Mouse (Mus musculus) hindbrain, postnatal 0 days (tissue): ENCODE measurements around the gene Zfp449. TPM values are rescaled to one million over a fixed set of nuclear protein-coding genes. Genes with fewer than 3 reads are reported as not detected.

ENCODE experiments used
- ATAC-seq: fragments of 200-750 bp; cut with Nextera tagmentation; 2 replicates; pipeline ENCODE4 v1.8.0; 2017; ENCODE audit warnings: mild to moderate bottlenecking, moderate TSS enrichment, moderate library complexity
- DNase-seq: peaks from one replicate; pipeline ENCODE4 v3.0.0-alpha.2; 2015; ENCODE audit warnings: low spot score
- H3K27ac ChIP-seq: fragments of 300-500 bp; sonication (generic); 2 replicates; pipeline ENCODE4 v1.5.1; 2014; ENCODE audit warnings: mild to moderate bottlenecking
- H3K27me3 ChIP-seq: fragments of 300-500 bp; sonication (generic); 2 replicates; pipeline ENCODE4 v1.6.1; 2014; ENCODE audit warnings: low read length, mixed read lengths; ENCODE audit not compliant: insufficient read depth
- H3K36me3 ChIP-seq: fragments of 300-500 bp; sonication (generic); 2 replicates; pipeline ENCODE4 v1.6.1; 2014; ENCODE audit warnings: low read length, mixed read lengths; ENCODE audit not compliant: insufficient read depth
- H3K4me1 ChIP-seq: fragments of 300-500 bp; sonication (generic); 2 replicates; pipeline ENCODE4 v1.6.1; 2014; ENCODE audit warnings: antibody characterized with exemption, low read length, mixed read lengths; ENCODE audit not compliant: insufficient read depth
- H3K4me2 ChIP-seq: fragments of 300-500 bp; sonication (generic); 2 replicates; pipeline ENCODE4 v1.6.1; 2014; ENCODE audit warnings: low read depth, mild to moderate bottlenecking, low read length, moderate library complexity, mixed read lengths
- H3K4me3 ChIP-seq: fragments of 300-500 bp; sonication (generic); 2 replicates; pipeline ENCODE4 v1.5.1; 2014; ENCODE audit warnings: low read length
- H3K9ac ChIP-seq: fragments of 300-500 bp; sonication (generic); replicated peaks from 2 replicates; pipeline ENCODE4 v1.6.1; 2014; ENCODE audit warnings: mild to moderate bottlenecking, low read length, moderate library complexity, mixed read lengths
- H3K9me3 ChIP-seq: fragments of 300-500 bp; sonication (generic); 2 replicates; pipeline ENCODE4 v1.6.1; 2016; ENCODE audit warnings: low read length, mixed read lengths
- CTCF ChIP-seq: IDR thresholded peaks from 2 replicates; pipeline ENCODE4 v1.5.1; 2016; ENCODE audit warnings: antibody characterized with exemption, control low read depth, low read depth
- WGBS: fragments of 180-500 bp; shearing (Covaris S2); extraction: QIAGEN DNeasy Blood & Tissue Kit; methylation state at CpG from one replicate; pipeline ENCODE4 v1.1.7; 2014; 5-methylcytosine and 5-hydroxymethylcytosine counted together
- polyA plus RNA-seq: library from polyadenylated mRNA; unstranded; fragments of >200 nt; fragmentation: Nextera tagmentation; extraction: Ambion mirVana; gene quantifications from 2 replicates; pipeline ENCODE4 v1.2.1, GENCODE M21; 2015
- total RNA-seq: library from RNA; depleted of rRNA; stranded (reverse); fragments of >200 nt; gene quantifications from 2 replicates; pipeline ENCODE4 v1.2.3, GENCODE M21; 2014; rRNA removed

Gene Zfp449
- 4.4 and 5.5 TPM in 2 replicates for total RNA-seq
- polyA plus RNA-seq = 2.8 and 3.1 TPM in 2 replicates

- H3K4me3 ChIP-seq = peak within 1 kb of the TSS; percentile 53
- DNase-seq = peak; percentile 91
- peak within 1 kb of the TSS; percentile 53 for H3K4me2 ChIP-seq
- H3K9me3 ChIP-seq = no peaks in the 10 kb centered on the region
- TF ChIP-seq CTCF = no peak
- 32% methylated on average over 39 of the region's 39 CpGs for WGBS
- peak within 1 kb of the TSS; percentile 36; the same call in 1 of the 2 replicates for H3K27ac ChIP-seq
- H3K9ac ChIP-seq = peak within 1 kb of the TSS; percentile 56
- H3K4me1 ChIP-seq = no peaks in the 10 kb centered on the region
- H3K36me3 ChIP-seq = no peaks in the 10 kb centered on the region
- peak; percentile 96 for ATAC-seq
- H3K27me3 ChIP-seq = no peaks in the 10 kb centered on the region
Observed at GRCm38 (mm10) chrX:56346176-56346931, at the start of gene Zfp449. TSS of gene Zfp449 (plus strand) at chrX:56346400.

- Histone ChIP-seq H3K4me2 (no peak overlapping the region), H3K4me1 (no peaks in the 10 kb centered on the region), H3K9me3 (no peaks in the 10 kb centered on the region), H3K4me3 (no peak overlapping the region), H3K9ac (no peak overlapping the region), H3K27ac (no peak overlapping the region), H3K36me3 (no peaks in the 10 kb centered on the region), H3K27me3 (no peaks in the 10 kb centered on the region)
- DNase-seq (no peak), ATAC-seq (no peak)
- WGBS = 75% methylated on average over 5 of the region's 5 CpGs
- no peak for TF ChIP-seq CTCF
Observed at GRCm38 (mm10) chrX:56307597-56307996, 38.6 kb upstream of the Zfp449 start.

DNA sequence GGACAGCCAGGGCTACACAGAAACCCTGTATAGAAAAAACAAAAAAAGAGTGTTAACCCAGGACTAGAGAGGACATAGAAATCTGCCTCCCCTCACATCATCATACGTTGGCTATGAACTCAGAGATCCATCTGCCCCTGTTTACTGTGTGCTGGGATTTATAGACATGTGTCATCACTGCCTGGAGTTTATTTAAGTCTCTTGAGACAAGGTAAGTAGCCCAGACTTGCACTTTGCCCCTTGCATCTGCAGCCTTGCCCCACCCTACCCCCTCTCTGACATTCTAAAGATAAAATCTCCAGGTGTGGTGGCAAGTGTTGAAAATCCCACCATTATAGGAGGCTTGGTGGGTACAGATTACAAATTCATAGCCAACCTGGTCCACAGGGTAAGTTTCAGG is 33.4 kb upstream of the Zfp449 start:
- Histone ChIP-seq H3K27me3 (no peaks in the 10 kb centered on the region), H3K9me3 (no peaks in the 10 kb centered on the region), H3K27ac (no peak overlapping the region), H3K4me3 (no peak overlapping the region), H3K9ac (no peak overlapping the region), H3K4me1 (no peaks in the 10 kb centered on the region), H3K4me2 (no peak overlapping the region), H3K36me3 (no peaks in the 10 kb centered on the region)
- no peak for DNase-seq
- ATAC-seq = no peak
- 69% methylated on average over 1 of the region's 1 CpGs for WGBS
- TF ChIP-seq CTCF = no peak

DNA sequence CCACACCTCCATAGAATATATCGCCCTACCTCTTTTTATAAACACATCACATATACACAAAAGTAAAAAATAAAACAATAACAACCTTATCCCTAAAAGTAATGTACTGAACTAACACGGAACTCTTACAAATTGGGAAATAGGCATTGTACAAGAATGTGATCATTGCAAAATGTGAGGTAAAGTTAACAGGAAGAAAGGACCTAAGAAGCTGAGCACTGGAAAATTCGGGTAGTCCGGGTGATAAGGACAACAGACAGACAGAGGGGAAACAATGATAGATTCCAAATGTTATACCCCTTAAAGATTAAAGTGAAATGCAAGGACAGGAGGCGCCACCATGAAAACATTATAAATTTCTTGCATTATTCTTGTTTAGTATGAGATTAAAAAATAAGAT is 24.1 kb upstream of the Zfp449 start:
- Histone ChIP-seq H3K27me3 (no peaks in the 10 kb centered on the region), H3K4me3 (no peak overlapping the region), H3K4me2 (no peak overlapping the region), H3K27ac (no peak overlapping the region), H3K36me3 (no peaks in the 10 kb centered on the region), H3K9me3 (no peaks in the 10 kb centered on the region), H3K4me1 (no peaks in the 10 kb centered on the region), H3K9ac (no peak overlapping the region)
- WGBS = 82% methylated on average over 5 of the region's 5 CpGs
- no peak for TF ChIP-seq CTCF
- ATAC-seq = no peak
- DNase-seq = no peak

- TF ChIP-seq CTCF = no peak
- Histone ChIP-seq H3K4me2 (no peak overlapping the region), H3K4me3 (no peak overlapping the region), H3K27me3 (no peaks in the 10 kb centered on the region), H3K9me3 (no peaks in the 10 kb centered on the region), H3K27ac (no peak overlapping the region), H3K9ac (no peak overlapping the region), H3K4me1 (no peaks in the 10 kb centered on the region), H3K36me3 (no peaks in the 10 kb centered on the region)
- no peak for ATAC-seq
- no peak for DNase-seq
- 71% methylated on average over 2 of the region's 2 CpGs for WGBS
Observed at GRCm38 (mm10) chrX:56322731-56323130, 23.5 kb upstream of the Zfp449 start.

DNA sequence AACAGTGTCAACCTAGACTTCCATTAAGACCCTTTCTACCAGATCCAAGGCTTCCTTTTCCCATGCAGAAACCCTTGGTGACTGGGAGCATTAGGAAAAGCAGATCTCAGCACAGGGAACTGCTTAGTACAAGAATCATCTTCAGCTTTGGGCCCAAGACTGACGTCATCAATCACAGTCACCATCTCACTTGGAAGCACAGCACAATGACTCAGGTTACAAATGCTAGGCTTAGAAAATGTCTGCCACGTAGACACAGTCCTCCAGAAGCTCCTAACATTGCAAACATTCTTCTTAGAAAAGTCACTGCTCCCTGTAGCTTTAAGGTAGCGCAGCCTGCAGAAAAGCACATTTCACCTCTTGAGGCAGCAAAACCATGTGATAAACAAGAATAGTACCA is 14.2 kb upstream of the Zfp449 start:
- Histone ChIP-seq H3K36me3 (no peaks in the 10 kb centered on the region), H3K9me3 (no peaks in the 10 kb centered on the region), H3K4me3 (no peak overlapping the region), H3K4me2 (no peak overlapping the region), H3K27me3 (no peaks in the 10 kb centered on the region), H3K4me1 (no peaks in the 10 kb centered on the region), H3K27ac (no peak overlapping the region), H3K9ac (no peak overlapping the region)
- DNase-seq = no peak
- ATAC-seq = no peak
- WGBS = 71% methylated on average over 3 of the region's 3 CpGs
- TF ChIP-seq CTCF = no peak

DNA sequence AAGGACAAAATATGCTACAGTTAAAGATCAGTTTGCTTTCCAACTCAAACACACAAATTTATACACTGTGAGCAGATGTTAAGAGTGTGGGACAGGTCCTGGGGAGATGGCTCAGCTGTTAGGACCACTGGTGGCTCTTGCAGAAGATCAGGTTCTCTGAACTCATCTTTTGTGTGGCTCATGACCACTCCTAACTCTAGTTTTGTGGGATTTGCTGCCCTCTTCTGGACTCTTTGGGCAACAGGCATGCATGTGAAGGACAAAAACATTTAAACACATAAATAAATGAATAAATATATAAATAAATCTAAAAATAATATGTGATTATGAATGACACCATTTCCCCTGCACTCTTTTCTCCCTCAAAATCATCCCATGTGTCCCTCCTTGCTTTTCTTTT is 5.9 kb upstream of the Zfp449 start:
- Histone ChIP-seq H3K27ac (no peak overlapping the region), H3K4me3 (no peak overlapping the region), H3K4me1 (no peaks in the 10 kb centered on the region), H3K4me2 (no peak overlapping the region), H3K27me3 (no peaks in the 10 kb centered on the region), H3K9me3 (no peaks in the 10 kb centered on the region), H3K36me3 (no peaks in the 10 kb centered on the region), H3K9ac (no peak overlapping the region)
- DNase-seq (peak; percentile 69), ATAC-seq (no peak)
- peak; percentile 58 for TF ChIP-seq CTCF
